Mouse (Mus musculus) liver, embryonic 14.5 days (tissue): ENCODE results near the gene Gm44579. TPM values are rescaled to one million over a fixed set of nuclear protein-coding genes. Genes with fewer than 3 reads are reported as not detected.

Experiments
- ATAC-seq: fragments of 200-750 bp; cut with Nextera tagmentation; 2 replicates; pipeline ENCODE4 v1.8.0; 2017; ENCODE audit warnings: moderate number of reproducible peaks, mild to moderate bottlenecking, moderate library complexity; ENCODE audit not compliant: insufficient read depth
- DNase-seq, 3 experiments: peaks; one replicate each; pipeline ENCODE4 v3.0.0-alpha.2; 2012 to 2013; ENCODE audit warnings: low read depth in 3 of 3, low spot score in 3 of 3
- H3K27ac ChIP-seq: fragments of 300-500 bp; sonication (generic); 2 replicates; pipeline ENCODE4 v1.5.1; 2014; ENCODE audit warnings: moderate library complexity, mild to moderate bottlenecking, control low read depth, inconsistent platforms
- H3K27me3 ChIP-seq: fragments of 300-500 bp; sonication (generic); 2 replicates; pipeline ENCODE4 v1.6.1; 2014; ENCODE audit warnings: mild to moderate bottlenecking, low read length, moderate library complexity; ENCODE audit not compliant: control insufficient read depth, insufficient read depth
- H3K36me3 ChIP-seq: fragments of 300-500 bp; sonication (generic); replicated peaks from 2 replicates; pipeline ENCODE4 v1.6.1; 2014; ENCODE audit warnings: low read depth; ENCODE audit not compliant: control insufficient read depth, insufficient read depth
- H3K4me1 ChIP-seq, 2 experiments: fragments of 200-500 bp in 1 of 2; fragments of 300-500 bp in 1 of 2; sonication (generic) in 1 of 2; replicated peaks; 2 replicates each; pipeline ENCODE4 v1.6.1; 2012 to 2014; ENCODE audit warnings: antibody characterized with exemption in 1 of 2, inconsistent platforms in 1 of 2, low read length in 1 of 2; ENCODE audit not compliant: control insufficient read depth in 2 of 2, insufficient read depth in 2 of 2
- H3K4me2 ChIP-seq: fragments of 300-500 bp; sonication (generic); 2 replicates; pipeline ENCODE4 v1.6.1; 2014; ENCODE audit warnings: low read depth, mild to moderate bottlenecking, control low read depth, moderate library complexity
- H3K4me3 ChIP-seq, 2 experiments: fragments of 200-500 bp in 1 of 2; fragments of 300-500 bp in 1 of 2; sonication (generic) in 1 of 2; 2 replicates each; pipeline ENCODE4 v1.5.1; 2012 to 2014; ENCODE audit warnings: low read depth in 2 of 2, low read length in 2 of 2, mild to moderate bottlenecking in 2 of 2, control low read depth in 1 of 2, inconsistent platforms in 1 of 2, moderate library complexity in 1 of 2; ENCODE audit not compliant: insufficient read depth in 1 of 2
- H3K9ac ChIP-seq: fragments of 300-500 bp; sonication (generic); replicated peaks from 2 replicates; pipeline ENCODE4 v1.6.1; 2014; ENCODE audit warnings: mild to moderate bottlenecking, control low read depth, moderate library complexity
- H3K9me3 ChIP-seq: fragments of 300-500 bp; sonication (generic); 2 replicates; pipeline ENCODE4 v1.6.1; 2016; ENCODE audit warnings: low read length, mixed read lengths; ENCODE audit not compliant: control insufficient read depth
- CTCF ChIP-seq: IDR thresholded peaks from 2 replicates; pipeline ENCODE4 v1.5.1; 2016; ENCODE audit warnings: antibody characterized with exemption, low read depth, control low read depth
- EP300 ChIP-seq: IDR thresholded peaks from 2 replicates; pipeline ENCODE4 v1.6.1; 2016; ENCODE audit warnings: antibody characterized with exemption, low read depth
- WGBS: fragments of 180-500 bp; shearing (Covaris S2); extraction: QIAGEN DNeasy Blood & Tissue Kit; methylation state at CpG from one replicate; pipeline ENCODE4 v1.1.7; 2014; ENCODE audit not compliant: insufficient replicate concordance; 5-methylcytosine and 5-hydroxymethylcytosine counted together
- polyA plus RNA-seq, 2 experiments: library from polyadenylated mRNA; depleted of rRNA in 1 of 2; stranded (reverse) in 1 of 2; unstranded in 1 of 2; fragments of >200 nt; fragmentation: Nextera tagmentation in 1 of 2; extraction: Ambion mirVana in 1 of 2; gene quantifications; 2 replicates each; pipeline versions ENCODE4 v1.2.1 to v1.2.3; 2012 to 2014

Gm44579 gene
- polyA plus RNA-seq, 2 experiments, result not detected

DNA sequence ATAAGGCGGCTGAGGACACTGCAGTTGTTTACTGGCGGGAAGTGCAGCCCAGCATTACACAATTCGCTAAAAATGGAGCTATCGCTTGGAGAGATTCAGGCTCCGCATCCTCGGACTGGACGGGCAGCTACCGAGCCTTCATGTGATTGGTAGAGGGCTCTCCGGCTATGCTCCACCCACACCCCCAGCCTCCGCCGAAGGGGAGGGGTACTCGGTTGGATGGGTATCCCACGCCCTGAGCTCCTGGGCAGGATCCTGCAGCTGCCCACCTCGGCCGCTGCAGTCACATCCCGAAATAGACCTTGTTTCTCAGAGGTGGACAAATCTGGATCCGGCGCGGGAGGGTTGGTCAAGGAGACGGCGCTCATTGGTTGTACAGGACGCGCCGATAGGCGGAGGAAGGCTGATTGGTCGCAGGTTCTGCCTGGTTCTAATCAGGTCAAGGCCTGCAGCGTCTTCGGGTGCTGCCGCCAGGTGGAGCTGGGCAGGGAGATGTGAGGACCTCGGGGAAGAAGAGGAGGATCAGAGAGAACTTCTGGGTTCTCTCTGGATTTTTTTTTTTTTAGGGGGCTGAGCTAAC, 39.6 kb downstream of the Gm44579 start:
- Histone ChIP-seq H3K36me3 (no peaks in the 10 kb centered on the region), H3K4me3 (peak overlapping the region; percentile 43 to 54), H3K9ac (no peak overlapping the region), H3K9me3 (no peaks in the 10 kb centered on the region), H3K27me3 (peaks cover 7% of the 10 kb centered on the region), H3K4me2 (peak overlapping the region; percentile 58), H3K27ac (no peak overlapping the region), H3K4me1 (peaks cover 0 to 8% of the 10 kb centered on the region in 2 experiments; a peak in 2 of 4 replicates)
- TF ChIP-seq EP300, result no peak
- peak; percentile 84 for TF ChIP-seq CTCF
- DNase-seq (peak; percentile 57 to 64 (median 59)), ATAC-seq (peak; percentile 97)
- under 1% methylated on average over 30 of the region's 30 CpGs for WGBS

DNA sequence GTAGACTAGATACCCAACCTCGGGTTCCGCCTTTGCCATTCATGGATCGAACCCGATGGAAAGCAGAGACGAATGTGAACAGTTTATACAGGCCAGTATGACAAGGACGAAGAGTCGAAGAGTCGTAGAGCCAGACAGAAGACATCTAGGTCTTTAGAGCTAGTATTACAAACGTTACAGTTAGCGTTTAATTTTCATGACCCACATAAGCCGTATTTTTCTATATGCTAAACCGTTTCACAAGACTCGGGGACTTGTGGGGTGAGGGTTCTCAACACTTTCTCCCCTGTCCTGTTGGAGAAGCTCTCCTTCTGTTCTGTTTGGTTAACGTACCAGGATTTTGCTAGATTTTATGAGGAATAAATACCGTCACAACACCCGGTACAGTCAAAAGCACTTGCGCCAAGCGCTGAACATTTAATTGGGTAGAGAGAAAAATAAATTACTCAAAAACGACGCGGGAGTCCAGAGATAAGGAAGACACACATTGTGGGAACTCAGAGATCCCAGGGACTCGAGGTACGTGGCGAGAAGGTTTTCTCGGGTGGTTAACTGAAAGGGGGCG, 40.1 kb downstream of the Gm44579 start:
- H3K36me3 ChIP-seq, result no peaks in the 10 kb centered on the region
- H3K9me3 ChIP-seq, result no peaks in the 10 kb centered on the region
- ATAC-seq (no peak), DNase-seq (no peak)
- H3K9ac ChIP-seq, result no peak overlapping the region
- 11% methylated on average over 26 of the region's 26 CpGs for WGBS
- peak overlapping the region; percentile 58 for H3K4me2 ChIP-seq
- TF ChIP-seq CTCF (no peak), EP300 (no peak)
- peaks cover 7% of the 10 kb centered on the region for H3K27me3 ChIP-seq
- no peak overlapping the region for H3K27ac ChIP-seq
- H3K4me3 ChIP-seq, result peak overlapping the region; percentile 43 to 54; a peak in 3 of 4 replicates
- H3K4me1 ChIP-seq, result peaks cover 0 to 8% of the 10 kb centered on the region in 2 experiments; a peak in 2 of 4 replicates

DNA sequence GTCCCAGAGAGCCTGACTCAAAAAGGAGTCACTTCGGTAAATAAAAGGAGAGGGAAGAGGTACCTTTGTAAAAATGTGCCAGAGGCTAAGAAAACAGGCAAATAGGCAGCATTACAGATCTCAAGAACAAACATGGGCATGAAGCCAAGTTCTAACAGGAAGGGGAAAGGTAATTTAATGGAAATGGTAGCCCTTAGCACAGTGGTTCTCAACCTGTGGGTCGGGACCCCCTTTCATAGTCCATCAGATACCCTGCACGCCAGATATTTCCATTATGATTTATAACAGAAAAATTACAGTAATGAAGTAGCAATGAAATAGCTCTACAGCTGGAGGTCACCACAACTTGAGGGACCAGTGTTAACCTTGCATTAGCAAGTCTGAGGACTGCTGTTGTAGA, 43.5 kb downstream of the Gm44579 start:
- Histone ChIP-seq H3K4me2 (no peak overlapping the region), H3K27me3 (peaks cover 11% of the 10 kb centered on the region), H3K4me1 (peaks cover 0 to 8% of the 10 kb centered on the region in 2 experiments; a peak in 2 of 4 replicates), H3K4me3 (no peak overlapping the region), H3K36me3 (no peaks in the 10 kb centered on the region), H3K9me3 (no peaks in the 10 kb centered on the region), H3K27ac (no peak overlapping the region), H3K9ac (no peak overlapping the region)
- TF ChIP-seq EP300 (no peak), CTCF (no peak)
- no peak for DNase-seq
- WGBS, result 48% methylated on average over 3 of the region's 3 CpGs
- ATAC-seq, result no peak

DNA sequence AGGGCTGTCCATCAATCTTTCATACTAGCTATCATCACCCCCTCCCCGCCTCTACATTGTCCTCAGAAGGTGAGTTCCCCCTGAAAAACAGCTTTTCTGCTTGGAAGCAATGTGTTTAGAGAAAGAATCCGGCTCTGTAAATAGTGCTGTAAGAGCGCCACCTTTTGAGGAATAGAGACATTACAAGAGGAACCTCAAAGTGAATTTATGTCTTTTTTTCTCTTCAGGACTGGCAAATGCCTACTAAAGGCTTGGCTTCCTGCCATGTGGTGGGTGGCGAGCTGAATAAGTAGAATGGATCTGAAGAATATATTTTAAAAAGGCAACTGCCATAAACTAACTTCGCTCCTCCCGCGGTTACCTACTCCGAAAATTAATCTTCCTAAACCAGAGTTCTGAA, 47.0 kb downstream of the Gm44579 start:
- TF ChIP-seq CTCF (peak; percentile 52; the same call in 1 of the 2 replicates), EP300 (no peak)
- H3K4me3 ChIP-seq, result no peak overlapping the region
- peaks cover 29% of the 10 kb centered on the region for H3K27me3 ChIP-seq
- no peaks in the 10 kb centered on the region for H3K9me3 ChIP-seq
- no peak overlapping the region for H3K9ac ChIP-seq
- H3K27ac ChIP-seq, result no peak overlapping the region
- H3K4me1 ChIP-seq, result no peaks in the 10 kb centered on the region
- WGBS, result 31% methylated on average over 8 of the region's 8 CpGs
- H3K4me2 ChIP-seq, result no peak overlapping the region
- no peak for ATAC-seq
- DNase-seq, result peak in 2 of 3 experiments; percentile 11 to 19
- H3K36me3 ChIP-seq, result no peaks in the 10 kb centered on the region

DNA sequence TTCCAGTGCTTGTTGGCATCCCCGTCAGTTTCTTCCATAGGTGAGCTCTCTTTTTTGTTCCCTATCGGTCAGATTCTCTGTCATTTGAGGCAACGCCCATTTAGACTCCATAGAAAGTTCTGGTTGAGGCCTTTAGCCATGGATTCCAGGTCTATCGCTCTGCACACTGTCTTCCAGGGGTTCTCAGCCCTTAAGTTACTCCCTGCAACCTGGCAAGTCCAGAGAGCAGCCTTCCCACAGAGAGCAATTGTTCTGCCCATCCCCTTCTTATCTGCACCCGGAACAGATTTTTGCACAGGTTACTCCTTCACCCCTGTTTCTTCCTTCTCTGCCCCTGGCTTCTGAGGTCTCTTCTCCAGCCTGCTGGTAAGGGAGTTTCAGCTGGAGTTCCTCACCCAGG, 48.7 kb downstream of the Gm44579 start:
- Histone ChIP-seq H3K4me1 (no peaks in the 10 kb centered on the region), H3K9me3 (no peaks in the 10 kb centered on the region), H3K27me3 (peaks cover 46% of the 10 kb centered on the region), H3K36me3 (no peaks in the 10 kb centered on the region), H3K4me2 (no peak overlapping the region), H3K9ac (no peak overlapping the region), H3K27ac (no peak overlapping the region), H3K4me3 (no peak overlapping the region)
- no peak for ATAC-seq
- no peak for DNase-seq
- 51% methylated on average over 5 of the region's 5 CpGs for WGBS
- TF ChIP-seq CTCF, result no peak
- no peak for TF ChIP-seq EP300
